Mouse (Mus musculus) embryo, embryonic 10.5 days (tissue): ENCODE measurements at regions not wholly inside any gene's neighbourhood (a gene's known extent, or its start where the extent isn't known, plus 50 kb on each side); places are given as distances from the start of the nearest gene placed in this dataset.
A peak's percentile ranks its signal among the peaks of the same experiment; 100 is the strongest.

Experiments
- DNase-seq: peaks from one replicate; pipeline ENCODE4 v3.0.0-alpha.2; 2015; ENCODE audit warnings: low spot score

DNA sequence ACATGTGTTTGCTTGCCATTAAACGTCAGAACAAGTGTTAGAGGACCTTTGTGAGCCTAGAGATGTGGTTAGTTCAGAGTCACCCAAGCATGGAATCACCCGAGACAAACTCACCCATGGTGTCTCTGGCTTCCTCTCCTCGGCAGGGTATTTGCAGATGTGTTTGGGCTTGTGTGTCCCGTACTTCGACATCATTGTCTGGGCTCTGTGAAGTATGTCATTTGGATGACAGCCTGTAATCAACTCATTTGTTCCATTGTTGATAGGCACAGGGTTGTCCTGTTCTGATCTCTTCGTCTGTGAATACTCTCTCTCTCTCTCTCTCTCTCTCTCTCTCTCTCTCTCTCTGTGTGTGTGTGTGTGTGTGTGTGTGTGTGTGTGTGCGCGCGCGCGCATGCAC is 277.8 kb upstream of the Dynlrb2 start:
- no peak for DNase-seq

DNA sequence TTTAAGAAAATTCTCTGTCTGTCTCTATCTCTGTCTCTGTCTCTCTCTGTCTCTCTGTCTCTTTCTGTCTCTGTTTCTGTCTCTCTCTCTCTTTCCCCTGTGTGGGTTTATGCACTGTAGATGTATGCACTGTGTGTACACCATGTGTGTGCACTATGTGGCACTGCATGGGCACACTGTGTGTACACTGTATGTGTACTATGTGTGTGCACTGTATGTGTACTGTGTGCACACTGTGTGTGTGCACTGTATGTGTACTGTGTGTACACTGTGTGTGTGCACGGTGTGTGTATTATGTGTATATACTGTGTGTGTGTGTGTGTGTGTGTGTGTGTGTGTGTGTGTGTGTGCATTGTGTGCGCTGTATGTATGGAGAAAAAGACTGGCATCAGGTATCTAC is 281.5 kb upstream of the Dynlrb2 start:
- no peak for DNase-seq

DNA sequence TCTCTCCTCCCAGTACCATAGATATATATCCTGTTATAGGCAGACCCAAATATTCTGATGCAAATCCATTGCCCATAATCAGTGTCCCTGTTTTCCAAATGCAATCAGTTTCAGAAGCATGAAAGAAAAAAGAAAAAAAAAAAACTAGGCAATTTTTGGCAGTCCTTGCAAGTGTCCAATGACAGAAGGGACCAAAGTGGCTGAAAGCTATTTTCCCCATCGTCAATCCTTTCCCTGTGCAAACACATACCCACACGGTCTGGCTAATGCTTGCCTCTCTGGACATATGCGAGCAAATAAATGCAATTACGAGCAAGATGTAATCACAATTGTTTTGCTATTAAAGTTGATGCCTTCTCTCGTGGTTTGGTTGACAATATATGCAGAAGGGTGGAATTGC is 288.9 kb upstream of the Dynlrb2 start:
- no peak for DNase-seq

DNA sequence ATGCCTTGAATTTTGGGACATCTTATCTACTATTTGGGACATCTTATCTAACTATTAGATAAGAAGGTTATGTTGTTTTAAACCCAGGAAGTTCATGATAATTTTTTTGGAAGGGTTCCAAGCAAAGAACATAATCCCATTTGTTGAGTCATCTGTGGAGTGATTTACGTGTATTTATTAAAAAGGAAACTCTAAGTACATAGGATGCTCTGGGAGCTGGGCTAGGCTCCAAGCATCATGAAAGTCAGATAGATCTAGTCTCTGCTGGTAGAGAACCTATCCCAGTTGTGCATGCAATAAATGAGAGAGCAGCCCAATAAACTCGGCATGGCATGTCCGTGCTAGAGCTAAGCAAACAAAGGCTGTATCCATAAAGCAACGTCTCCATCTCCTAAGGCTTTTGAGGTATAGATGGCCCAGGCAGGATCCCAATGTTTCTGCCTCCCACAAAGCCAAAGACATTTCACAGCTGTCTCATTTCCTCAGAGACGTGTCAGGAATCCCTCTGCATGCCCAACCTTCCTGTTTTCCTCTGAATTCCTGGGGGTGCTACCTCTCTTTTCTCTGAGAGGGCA is 289.4 kb upstream of the Dynlrb2 start:
- no peak for DNase-seq

DNA sequence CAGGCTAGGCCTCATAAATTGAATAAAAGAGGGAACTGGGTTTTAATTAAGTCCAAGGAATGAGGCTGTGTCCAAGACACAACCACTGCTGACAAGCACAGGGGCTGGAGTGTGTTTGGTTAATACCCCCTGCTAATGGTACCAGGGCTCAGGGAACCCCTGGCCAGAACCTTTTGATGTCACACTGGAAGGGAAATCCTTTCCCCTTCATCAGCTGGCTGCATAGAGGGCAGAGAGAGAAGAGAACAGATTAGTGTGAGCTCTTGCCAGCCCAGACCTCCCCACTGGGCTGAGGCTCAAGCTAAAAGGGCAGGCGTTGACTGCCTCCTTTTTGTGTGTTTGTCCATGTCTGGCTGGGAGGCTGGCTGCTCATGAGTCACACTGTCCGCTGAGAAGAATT is 301.1 kb upstream of the Dynlrb2 start:
- peak; percentile 12 for DNase-seq

DNA sequence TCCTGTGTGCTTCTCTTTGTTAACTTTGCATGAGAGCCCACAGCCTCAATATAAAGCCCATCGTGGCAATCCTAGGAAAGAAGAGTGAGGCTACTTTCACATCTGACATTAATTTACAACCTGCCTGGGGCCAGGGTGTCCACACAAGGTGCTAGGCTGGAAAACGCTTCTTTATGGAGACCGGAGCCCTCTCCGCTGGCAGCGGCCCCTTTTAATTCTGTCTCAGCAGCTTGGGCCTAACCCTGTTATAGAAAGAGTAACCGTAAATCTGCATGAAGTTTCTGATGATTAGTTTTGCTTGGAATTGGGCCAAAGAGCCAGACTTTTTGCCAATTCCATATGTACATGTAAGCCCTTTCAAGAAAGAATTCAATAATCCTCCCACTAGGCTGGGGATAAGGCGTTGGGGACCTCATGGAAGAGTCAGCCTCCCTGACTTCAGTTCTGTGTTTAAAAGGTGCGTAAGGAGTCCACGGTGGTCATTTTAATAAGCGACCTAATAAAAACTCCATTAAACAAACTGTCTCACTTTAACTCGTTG is 304.2 kb upstream of the Dynlrb2 start:
- DNase-seq = no peak

DNA sequence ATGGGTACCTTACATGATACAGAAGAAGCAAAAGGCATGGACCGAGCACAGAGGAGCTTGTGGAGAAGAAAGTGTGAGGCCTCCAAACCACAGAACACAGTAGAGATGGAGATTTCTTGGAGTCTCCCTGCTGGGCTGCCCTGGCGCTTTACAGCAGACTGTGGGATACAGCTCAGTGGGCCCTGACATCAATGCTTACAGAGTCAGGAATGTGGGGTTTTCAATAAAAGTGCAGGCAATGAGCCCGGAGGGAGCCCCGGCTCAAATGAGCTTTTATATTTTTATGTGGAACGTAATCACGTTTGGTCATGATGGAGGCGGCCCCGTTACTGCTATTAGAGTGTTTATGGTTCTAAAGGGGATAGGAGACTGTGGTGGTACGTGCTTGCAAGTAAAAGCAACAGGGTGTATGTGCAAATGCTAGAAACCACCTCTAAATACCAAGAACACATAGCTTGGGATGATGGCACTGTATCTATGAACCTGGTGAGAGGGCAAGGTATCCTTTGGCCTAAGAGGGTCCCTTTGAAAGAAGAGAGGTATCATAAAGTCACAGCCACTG is 308.1 kb upstream of the Dynlrb2 start:
- no peak for DNase-seq

DNA sequence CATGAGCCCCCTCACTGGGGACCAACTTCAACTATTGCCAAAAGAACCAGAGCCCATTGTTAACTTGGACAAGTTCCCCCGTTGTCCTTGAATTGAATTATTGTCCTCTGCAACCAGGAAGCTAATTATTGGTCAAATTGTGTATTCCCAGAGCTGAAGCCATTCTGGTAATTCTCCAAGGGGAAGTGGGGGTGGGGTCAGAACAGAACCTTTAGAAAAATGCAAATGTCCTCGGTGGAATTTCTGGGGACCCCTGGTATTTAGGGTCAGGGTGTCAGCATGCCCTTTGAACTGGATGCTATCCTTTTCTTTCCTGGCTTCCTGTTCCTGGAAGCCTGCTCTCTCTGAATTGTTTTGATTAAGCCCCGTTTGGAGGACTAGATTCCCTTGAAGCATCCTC is 312.7 kb upstream of the Dynlrb2 start:
- no peak for DNase-seq

DNA sequence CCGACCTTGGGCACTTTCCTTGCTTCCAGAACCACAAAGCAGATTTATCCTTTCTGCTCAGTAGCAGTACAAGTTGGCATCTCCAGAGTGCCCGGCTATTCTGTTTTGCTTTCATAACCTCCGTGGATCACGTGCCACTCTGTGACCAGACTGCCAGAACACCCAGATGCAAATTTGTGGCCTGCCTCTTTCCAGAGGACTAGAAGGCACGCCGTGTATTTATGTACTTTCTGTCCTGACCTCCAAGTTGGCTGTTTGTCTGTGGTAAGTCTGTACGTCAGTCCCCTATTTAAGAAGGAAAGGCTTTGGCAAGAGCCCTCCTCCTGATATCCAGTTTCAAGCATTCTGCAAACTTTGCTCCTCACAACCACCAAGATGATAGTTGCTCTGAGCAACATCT is 319.6 kb upstream of the Dynlrb2 start:
- no peak for DNase-seq

DNA sequence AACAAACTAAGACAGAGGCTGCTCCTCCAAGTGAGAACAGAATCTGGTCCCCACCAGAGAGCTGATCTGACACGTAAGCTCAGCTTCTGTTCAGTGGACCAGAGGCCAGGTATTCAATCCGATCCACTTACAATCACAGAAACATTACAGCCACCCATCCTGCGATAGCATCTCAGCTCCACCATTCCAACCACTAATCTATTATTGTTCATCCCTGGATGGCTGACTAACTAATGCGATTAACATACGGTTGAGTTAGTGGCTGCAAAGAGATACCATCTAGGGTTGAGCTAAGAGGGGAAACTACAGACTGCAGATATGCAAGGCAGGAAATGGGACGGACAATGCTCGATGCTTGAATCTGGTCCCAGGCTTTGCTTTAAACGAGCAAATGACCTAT is 320.5 kb upstream of the Dynlrb2 start:
- DNase-seq = no peak

DNA sequence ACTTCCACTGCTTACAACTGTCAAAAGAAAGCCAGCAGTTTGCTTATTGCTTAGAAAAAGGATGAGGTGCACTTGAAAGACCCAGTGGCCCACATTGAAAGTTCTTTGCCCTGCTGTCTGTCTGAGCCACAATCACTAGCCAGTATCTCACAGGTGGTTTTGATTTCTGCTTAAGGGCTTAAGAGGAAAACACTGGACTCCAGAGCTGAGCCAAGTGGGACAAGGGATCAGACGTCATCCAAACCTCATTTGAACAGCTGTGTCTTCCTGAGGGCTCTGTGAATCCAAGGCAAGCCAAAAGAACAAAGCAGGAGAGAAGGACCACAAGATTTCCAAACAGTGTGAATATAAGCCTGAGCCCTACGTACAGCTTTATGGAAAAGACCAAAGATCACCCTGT is 326.8 kb upstream of the Dynlrb2 start:
- no peak for DNase-seq

DNA sequence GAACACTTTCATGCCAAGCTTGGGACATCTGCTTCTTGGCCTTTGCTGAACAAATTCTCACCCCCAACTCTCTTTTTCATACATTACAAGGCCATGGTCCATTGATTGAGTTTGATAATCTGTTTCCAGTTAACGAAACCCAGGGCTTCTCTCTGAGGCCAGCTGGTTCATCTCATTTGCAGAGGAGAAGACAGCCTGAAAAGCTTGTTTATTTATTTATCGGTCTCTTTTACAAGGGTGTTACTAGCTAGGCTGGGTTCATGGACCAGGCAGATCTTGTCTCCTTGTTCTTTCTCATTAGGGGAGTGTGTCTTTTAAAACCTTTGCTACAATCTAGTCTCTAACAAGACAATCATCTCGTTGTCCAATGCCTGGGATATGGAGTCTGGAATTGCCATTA is 329.9 kb upstream of the Dynlrb2 start:
- peak; percentile 45 for DNase-seq

DNA sequence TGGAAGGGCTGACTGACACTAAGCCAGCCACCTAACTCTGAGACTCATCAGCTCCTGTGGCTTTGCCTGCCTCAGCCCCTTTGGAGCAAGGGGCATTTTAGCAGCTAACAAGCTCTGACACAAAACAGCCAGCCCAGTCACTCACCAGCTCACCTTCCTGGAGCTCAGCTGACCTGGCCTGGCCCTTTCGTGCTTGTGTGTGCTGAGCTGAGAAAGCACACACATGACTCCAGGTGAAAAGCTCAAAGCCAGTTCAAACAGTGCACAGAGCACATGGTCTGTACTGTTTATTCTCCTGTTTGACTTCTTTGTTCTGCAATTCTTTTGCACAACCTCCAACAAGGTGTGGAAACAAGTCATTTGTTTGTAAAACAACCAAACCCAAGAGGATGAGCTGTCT is 330.8 kb upstream of the Dynlrb2 start:
- DNase-seq = no peak

DNA sequence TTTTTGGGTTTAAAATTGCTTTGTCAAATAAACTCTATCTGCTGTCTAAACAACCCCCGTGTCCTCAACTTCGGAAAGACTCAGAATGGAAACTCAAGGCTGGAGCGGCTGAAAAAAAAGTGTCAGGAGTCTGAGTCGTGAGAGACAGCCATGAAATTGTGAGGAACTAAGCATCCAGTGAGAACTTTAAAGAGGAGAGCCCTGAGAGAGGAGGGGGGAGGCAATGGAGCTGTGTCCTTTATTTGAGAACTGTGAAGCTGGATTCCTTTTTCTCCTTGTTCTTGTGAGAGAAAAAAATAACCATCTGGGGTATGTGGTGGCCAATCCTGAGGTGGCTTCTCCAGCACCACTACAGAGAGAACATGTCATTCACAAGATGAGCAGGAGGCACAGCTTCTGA is 336.9 kb upstream of the Dynlrb2 start:
- DNase-seq = no peak

DNA sequence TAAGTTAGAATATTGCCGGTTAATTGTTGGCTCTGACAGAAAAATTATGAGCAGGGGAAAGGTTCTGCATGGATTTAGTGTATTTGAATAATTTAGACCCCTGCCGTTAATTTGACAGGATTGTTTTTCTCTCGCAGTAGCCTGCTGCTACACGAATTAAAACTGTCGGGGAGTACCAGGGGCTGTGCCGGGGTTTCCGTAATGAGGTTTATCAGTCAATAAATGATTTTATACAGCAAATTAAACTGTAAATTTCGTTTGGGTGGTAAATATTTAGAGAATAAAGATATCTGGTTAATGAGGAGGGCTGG is 339.8 kb upstream of the Dynlrb2 start:
- no peak for DNase-seq

DNA sequence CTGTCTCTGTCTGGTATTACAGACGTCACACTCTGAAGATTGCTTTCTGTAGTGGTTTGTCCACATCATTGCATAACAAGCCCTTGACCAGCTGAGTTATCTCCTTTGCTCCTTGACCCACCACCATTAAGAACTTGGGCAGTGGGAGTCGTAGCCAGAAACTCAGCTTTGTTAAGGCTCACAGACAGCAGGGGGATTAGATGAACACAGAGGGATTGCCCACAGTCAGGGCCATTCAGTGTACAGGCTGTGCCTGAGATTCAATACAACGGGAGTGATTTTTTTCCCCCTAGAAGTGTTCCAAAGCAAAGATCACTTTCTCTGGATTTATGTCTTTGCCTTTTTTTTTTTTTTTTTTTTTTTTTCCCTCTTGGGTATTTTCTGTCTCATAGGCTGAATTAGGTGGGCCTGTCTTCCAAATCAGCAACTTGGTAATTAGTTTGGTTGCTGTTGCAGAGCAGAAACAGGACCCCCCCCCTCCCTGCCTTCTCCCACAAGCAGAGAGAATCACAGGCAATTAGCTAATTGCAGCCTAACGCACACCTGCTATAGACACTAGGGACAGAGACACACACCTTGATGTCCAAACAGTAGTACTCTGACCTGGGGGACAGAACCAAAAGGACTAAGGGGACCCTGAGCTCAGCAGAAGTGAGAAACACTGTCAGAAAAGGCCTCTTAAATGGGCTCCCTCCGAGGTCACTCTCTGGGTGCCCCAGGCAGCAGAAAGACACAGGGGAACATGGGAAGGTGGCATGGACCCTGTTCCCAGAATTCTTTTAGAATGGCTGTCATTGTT is 340.4 kb upstream of the Dynlrb2 start:
- DNase-seq = no peak

DNA sequence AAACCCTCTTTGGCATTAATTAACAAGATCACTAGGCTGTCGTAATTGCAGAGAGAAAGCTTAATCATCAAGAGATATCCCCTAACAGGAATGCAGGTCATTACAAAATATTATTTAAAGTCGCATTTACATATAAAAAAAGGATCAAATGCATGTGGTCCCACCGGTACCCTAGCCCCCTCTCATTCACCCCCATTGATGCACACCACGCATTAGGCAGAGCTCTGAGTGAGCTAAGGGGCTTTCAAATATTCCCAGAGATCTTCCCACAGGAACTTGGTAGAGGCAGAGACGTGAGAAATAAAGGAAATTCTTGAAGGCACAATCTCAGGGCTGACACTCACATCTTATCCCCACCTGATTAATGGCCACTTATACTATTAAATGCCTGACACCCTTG is 343.8 kb upstream of the Dynlrb2 start:
- no peak for DNase-seq

DNA sequence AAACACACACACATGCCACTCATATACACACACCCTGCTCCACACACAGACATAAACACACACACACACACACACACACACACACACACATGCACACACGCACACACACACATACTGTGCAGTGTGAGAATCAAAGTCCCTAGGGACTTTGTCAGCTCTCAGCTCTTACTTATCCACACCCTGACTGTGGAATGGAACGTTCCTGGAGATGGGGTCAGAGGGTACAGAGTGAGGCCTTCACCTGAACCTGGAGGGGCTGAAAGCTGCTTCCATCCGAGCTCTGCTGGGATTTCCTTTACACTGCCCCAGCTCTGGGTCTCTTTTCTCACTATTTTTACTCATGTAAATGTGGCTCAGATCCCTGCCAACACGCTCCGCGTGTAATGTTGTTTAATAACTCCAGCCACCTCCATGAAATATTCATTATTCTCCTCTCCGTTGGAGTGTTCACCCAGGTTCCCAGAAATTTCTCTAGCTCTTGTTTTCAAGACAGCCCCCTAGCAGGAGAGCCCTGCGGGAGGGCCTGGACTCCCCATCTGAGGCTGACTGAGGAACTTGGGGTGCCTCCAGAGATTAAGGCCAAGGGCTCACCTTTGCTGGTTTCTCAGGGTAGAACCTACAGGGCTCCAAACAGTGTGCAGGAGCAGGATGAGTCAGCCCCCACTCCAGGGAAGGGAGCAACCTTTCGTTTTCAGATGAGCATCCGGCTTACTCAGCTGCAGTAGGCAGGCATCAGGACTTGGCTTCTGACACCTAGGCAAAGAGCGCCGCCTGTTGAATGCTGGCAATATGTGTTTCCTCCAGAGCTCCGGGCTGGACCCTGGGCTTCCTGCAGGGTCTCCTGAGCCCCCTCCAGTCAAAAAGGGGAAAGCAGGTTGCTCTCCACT is 360.8 kb upstream of the Dynlrb2 start:
- peak; percentile 75 for DNase-seq

DNA sequence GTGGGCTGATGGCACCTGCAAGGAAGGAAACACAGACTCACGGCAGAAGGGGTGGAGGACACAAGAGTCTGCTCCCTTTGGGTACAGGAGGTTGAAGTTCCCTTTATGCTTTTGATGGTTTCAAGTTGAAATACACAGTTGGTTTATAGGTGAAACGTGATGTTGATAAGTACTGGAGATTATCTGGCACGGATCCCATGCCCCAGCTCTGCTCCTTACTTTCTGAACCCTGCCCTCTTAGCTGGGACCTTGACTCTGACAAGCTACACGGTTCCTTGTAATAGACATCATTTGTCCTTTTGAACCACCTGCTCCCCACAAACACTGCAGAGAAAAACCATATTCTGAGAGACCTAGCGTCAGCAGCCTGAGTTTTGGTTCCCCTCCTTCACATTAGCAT is 363.4 kb upstream of the Dynlrb2 start:
- no peak for DNase-seq

DNA sequence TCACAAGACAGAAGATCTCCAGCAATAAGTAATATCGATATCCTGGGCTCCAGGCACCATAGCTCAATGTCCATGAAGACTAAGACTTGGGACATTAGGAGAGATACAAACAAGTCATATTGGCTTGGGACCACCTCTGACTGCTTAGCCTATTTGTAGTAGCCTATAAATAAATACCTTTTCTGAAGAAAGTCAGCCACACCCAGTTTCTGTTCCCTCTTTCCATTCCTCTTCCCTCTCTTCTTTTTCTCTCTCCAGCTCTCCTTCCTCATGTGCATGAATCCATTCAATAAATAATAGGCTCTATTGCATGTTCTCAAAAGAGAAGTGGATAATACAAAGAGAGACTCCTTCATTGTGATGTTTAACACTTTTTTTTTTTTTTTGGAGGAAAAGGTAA is 364.8 kb upstream of the Dynlrb2 start:
- DNase-seq = no peak

DNA sequence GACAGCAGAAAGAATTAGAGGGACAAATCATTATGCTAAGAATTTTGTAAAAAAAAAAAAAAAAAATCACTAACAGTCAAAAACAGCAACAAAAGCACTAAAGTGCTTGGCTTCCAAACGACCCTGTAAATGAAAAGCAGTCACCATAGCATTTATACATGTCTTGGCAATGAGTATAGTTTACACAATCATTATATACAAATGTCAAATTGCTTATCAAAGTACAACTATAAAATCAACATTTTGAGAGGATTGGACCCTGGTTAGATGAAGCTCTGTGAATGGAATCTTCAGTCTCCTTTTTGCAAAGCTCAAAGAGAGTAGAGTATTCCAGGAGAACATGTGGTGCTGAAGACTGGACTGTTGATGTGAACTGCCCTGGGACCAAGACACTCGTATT is 367.0 kb upstream of the Dynlrb2 start:
- no peak for DNase-seq

DNA sequence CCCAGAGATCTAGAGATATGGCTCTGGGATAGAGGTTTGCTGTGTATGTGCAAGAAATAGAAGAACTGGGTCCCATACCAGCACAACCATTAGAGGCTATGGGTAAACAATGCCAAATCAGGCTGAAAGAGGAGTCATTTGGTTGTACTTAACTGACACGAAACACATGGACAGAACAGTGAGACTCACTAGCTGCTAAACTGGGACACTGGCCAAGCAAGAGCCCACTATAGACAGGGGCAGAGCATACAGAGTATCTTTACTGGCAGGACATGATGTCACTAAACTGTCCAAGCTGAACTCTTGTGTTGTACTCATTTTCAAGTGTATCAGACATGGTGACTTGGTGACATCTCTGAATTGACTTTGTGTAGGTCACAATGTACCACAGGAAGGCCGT is 371.3 kb upstream of the Dynlrb2 start:
- no peak for DNase-seq

DNA sequence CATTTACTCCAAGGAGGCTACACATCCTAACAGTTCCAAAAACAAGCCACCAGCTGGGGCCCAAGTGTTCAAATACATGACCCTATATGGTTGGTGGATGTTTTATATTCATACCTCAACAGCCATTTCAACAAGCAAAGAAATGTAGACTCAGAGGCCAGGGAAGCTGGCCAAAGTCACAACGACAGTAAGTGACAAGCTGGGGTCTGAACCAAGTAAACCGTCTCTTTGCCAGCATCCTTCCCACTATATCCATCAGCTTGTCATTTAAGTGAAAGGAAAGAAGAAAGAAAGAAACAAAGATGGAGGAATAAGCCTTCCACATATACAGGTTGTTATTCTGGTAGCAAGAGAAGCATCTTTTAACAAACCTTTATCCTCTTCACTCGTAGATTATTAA is 371.7 kb upstream of the Dynlrb2 start:
- DNase-seq = no peak
